Mouse (Mus musculus): Measurements from ENCODE around the gene D10Jhu81e. TPM values are rescaled to one million over a fixed set of nuclear protein-coding genes. Genes with fewer than 3 reads are reported as not detected.
"Not testable (repeated sequence)": the region's sequence is repeated elsewhere in the genome, so short reads cannot be mapped to it uniquely, and the experiment has no call there.

The D10Jhu81e gene
- polyA plus RNA-seq, 1 experiment from 2014 or later: 42.1 TPM

DNA sequence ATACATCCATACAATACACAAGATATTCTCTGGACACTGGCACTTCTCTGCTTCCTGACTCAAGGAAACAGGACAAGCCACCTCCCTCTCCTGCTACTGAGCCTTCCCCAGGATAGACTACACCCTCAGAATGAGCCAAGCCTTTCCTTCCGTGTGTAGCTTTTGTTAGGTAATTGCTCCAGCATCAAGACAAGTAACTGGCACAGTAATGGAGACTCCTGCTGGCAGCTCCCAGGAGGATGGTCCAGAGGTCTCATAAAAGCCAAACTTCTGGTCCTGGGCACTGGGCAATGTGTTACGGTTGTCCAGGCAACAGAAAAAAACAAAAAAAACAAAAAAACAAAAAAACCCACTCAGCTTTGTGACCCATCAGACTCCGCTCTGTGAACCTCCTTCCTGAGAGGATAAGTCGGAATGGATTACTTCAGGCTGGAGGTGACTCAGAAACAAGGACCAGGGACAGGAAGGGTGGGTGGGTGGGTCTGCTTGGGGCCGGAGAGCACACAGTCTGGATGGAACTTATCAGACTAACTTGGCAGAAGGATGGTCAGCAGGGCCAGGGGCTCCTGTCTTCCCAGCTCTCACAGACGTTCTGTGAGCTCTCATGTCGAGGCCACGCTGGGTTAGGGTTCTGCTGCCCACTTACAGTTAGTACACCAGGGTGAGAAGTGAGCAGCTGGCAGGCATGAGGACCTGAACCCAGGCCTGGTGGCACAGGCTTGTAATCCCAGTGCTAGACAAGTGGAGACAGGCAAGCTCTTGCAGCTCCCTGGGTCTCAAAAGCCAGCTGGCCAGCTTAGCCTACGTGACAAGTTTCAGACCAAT is 42.3 kb downstream of the D10Jhu81e start:
- H3K36me3 ChIP-seq: no peaks in the 10 kb centered on the region
- no peaks in the 10 kb centered on the region for H3K9me3 ChIP-seq
- no peak overlapping the region for H3K27ac ChIP-seq
- no peak overlapping the region for H3K4me2 ChIP-seq
- no peaks in the 10 kb centered on the region for H3K27me3 ChIP-seq
- 68% methylated on average over 9 of the region's 9 CpGs for WGBS
- no peak for ATAC-seq (ENCODE audit: insufficient number of reproducible peaks, low FRiP score, low TSS enrichment, low read depth)
- no peak overlapping the region for H3K4me3 ChIP-seq
- no peak overlapping the region for H3K9ac ChIP-seq
- H3K4me1 ChIP-seq: peaks cover 26% of the 10 kb centered on the region

- Histone ChIP-seq H3K27ac (no peak overlapping the region), H3K4me1 (peaks cover 26% of the 10 kb centered on the region), H3K4me3 (no peak overlapping the region), H3K9me3 (no peaks in the 10 kb centered on the region), H3K36me3 (no peaks in the 10 kb centered on the region), H3K9ac (no peak overlapping the region), H3K4me2 (no peak overlapping the region), H3K27me3 (no peaks in the 10 kb centered on the region)
- WGBS: 87% methylated on average over 5 of the region's 5 CpGs
- ATAC-seq (ENCODE audit: insufficient number of reproducible peaks, low FRiP score, low TSS enrichment, low read depth): no peak
Measured at GRCm38 (mm10) chr10:78126311-78126710, 43.3 kb downstream of the D10Jhu81e start.

DNA sequence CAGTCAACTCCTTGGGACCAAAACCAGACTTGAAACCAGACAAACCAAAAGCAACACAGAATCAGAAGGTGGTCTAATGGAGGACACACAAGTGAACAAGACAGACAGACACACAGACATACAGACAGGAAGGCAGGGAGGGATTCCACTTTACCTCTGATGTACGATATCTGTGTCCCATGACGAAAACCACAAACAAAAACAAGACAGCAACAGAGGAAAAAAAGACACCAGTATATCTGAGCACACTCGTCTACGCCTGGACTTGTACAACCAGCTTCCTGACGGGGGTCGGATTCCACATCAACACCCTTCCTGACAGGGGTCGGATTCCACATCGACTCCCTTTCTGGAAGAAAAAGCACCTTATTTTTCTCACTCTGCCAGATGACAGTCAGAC is 44.5 kb downstream of the D10Jhu81e start:
- H3K4me3 ChIP-seq; H3K4me2 ChIP-seq; H3K9me3 ChIP-seq; ATAC-seq (ENCODE audit: insufficient number of reproducible peaks, low FRiP score, low TSS enrichment, low read depth); H3K36me3 ChIP-seq; H3K27me3 ChIP-seq; H3K27ac ChIP-seq; H3K9ac ChIP-seq: not testable (repeated sequence)
- WGBS: 59% methylated on average over 8 of the region's 8 CpGs
- H3K4me1 ChIP-seq: peaks cover 22% of the 10 kb centered on the region

- not testable (repeated sequence) for H3K4me3 ChIP-seq; H3K27me3 ChIP-seq; ATAC-seq (ENCODE audit: insufficient number of reproducible peaks, low FRiP score, low TSS enrichment, low read depth); H3K9ac ChIP-seq; H3K4me2 ChIP-seq; H3K9me3 ChIP-seq; H3K36me3 ChIP-seq; H3K27ac ChIP-seq
- H3K4me1 ChIP-seq: peaks cover 13% of the 10 kb centered on the region
- 42% methylated on average over 6 of the region's 6 CpGs for WGBS
Measured at GRCm38 (mm10) chr10:78124137-78124536, 45.4 kb downstream of the D10Jhu81e start.

DNA sequence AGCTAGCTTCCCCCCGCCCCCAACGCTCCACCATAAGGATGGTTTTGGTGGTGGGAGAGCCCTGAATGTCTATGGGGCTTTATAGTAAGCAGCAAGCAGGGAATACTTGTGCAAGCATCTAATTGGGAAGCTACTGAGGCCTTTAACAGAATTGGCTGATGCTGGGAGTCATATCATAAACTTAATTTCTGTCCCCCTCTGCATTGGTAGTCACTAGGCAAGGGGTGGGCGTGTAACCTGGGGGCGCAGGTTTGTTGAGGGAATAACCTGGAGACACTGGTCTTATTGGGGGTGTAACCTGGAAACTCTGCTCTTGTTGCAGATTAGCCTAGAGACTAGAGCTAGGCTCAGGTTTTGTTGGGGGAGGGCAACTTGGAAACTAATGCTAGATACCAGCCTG is 50.2 kb downstream of the D10Jhu81e start:
- Histone ChIP-seq H3K4me2 (no peak overlapping the region), H3K9me3 (no peaks in the 10 kb centered on the region), H3K9ac (no peak overlapping the region), H3K27me3 (no peaks in the 10 kb centered on the region), H3K4me3 (no peak overlapping the region), H3K27ac (no peak overlapping the region), H3K36me3 (no peaks in the 10 kb centered on the region), H3K4me1 (no peaks in the 10 kb centered on the region; the same call in 1 of the 2 replicates)
- ATAC-seq (ENCODE audit: insufficient number of reproducible peaks, low FRiP score, low TSS enrichment, low read depth): no peak
- WGBS: 91% methylated on average over 4 of the region's 4 CpGs

DNA sequence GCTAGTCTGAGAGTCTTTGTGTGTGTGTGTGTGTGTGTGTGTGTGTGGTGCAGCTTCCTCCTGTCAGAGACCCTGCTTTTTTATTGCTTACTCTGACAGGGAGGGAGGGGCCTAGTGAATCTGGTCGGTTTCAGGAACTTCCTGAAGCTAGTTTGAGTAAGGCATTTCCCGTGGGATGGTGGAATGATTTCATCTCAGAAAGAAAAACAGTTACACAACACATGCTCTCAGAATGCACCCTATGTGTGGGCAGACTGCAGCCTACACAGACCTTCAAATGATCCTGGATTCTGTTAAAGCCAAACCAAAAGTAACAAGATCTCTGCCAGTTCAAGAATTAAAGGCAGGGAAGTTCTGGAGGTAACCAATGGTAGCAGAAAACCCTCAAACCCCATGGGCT is 54.4 kb downstream of the D10Jhu81e start:
- no peak overlapping the region for H3K27ac ChIP-seq
- ATAC-seq (ENCODE audit: insufficient number of reproducible peaks, low FRiP score, low TSS enrichment, low read depth): no peak
- no peak overlapping the region for H3K9ac ChIP-seq
- no peaks in the 10 kb centered on the region for H3K36me3 ChIP-seq
- no peaks in the 10 kb centered on the region for H3K4me1 ChIP-seq
- 79% methylated on average over 2 of the region's 2 CpGs for WGBS
- H3K27me3 ChIP-seq: no peaks in the 10 kb centered on the region
- H3K4me3 ChIP-seq: no peak overlapping the region
- H3K4me2 ChIP-seq: no peak overlapping the region
- no peaks in the 10 kb centered on the region for H3K9me3 ChIP-seq

- no peak for ATAC-seq (ENCODE audit: insufficient number of reproducible peaks, low FRiP score, low TSS enrichment, low read depth)
- 81% methylated on average over 4 of the region's 4 CpGs for WGBS
Measured at GRCm38 (mm10) chr10:78114521-78115092, 55.0 kb downstream of the D10Jhu81e start.

More at GRCm38 (mm10) chr10:78114521-78115092, 55.0 kb downstream of the D10Jhu81e start:
- H3K36me3 ChIP-seq: no peaks in the 10 kb centered on the region
- no peaks in the 10 kb centered on the region for H3K4me1 ChIP-seq
- H3K27me3 ChIP-seq: no peaks in the 10 kb centered on the region
- H3K4me2 ChIP-seq: no peak overlapping the region
- no peak overlapping the region for H3K9ac ChIP-seq
- H3K4me3 ChIP-seq: no peak overlapping the region
- H3K9me3 ChIP-seq: no peaks in the 10 kb centered on the region
- H3K27ac ChIP-seq: no peak overlapping the region

Other genes starting within 250 kb of the D10Jhu81e start
- 0.50 and 0.51 TPM in 2 replicates for gene Trpm2, start 199.2 kb downstream of the D10Jhu81e start, polyA plus RNA-seq (2015; fragmentation: Nextera tagmentation; extraction: Ambion mirVana)
- 23.7 and 24.2 TPM in 2 replicates for gene 1810043G02Rik, start 191.3 kb downstream of the D10Jhu81e start, polyA plus RNA-seq (2015; fragmentation: Nextera tagmentation; extraction: Ambion mirVana)
- gene Pfkl, start 159.7 kb downstream of the D10Jhu81e start, polyA plus RNA-seq (2015; fragmentation: Nextera tagmentation; extraction: Ambion mirVana): 164 and 168 TPM in 2 replicates
- 0.58 TPM in 2 replicates for gene Dnmt3l, start 127.8 kb downstream of the D10Jhu81e start, polyA plus RNA-seq (2015; fragmentation: Nextera tagmentation; extraction: Ambion mirVana)
- gene Aire, start 126.2 kb downstream of the D10Jhu81e start, polyA plus RNA-seq (2015; fragmentation: Nextera tagmentation; extraction: Ambion mirVana): 0.28 and 0.29 TPM in 2 replicates
- 7.2 and 7.3 TPM in 2 replicates for gene Icosl, start 100.5 kb downstream of the D10Jhu81e start, polyA plus RNA-seq (2015; fragmentation: Nextera tagmentation; extraction: Ambion mirVana)
- gene Pwp2, start 15.4 kb upstream of the D10Jhu81e start, polyA plus RNA-seq (2015; fragmentation: Nextera tagmentation; extraction: Ambion mirVana): 18.5 and 18.9 TPM in 2 replicates
- gene Trappc10, start 74.9 kb upstream of the D10Jhu81e start, polyA plus RNA-seq (2015; fragmentation: Nextera tagmentation; extraction: Ambion mirVana): 13.3 and 15.6 TPM in 2 replicates
- 111 and 127 TPM in 2 replicates for gene Agpat3, start 182.7 kb upstream of the D10Jhu81e start, polyA plus RNA-seq (2015; fragmentation: Nextera tagmentation; extraction: Ambion mirVana)
- 259 and 289 TPM in 2 replicates for gene Rrp1, start 243.3 kb upstream of the D10Jhu81e start, polyA plus RNA-seq (2015; fragmentation: Nextera tagmentation; extraction: Ambion mirVana)

Measured in limb, embryonic 15.5 days (tissue).